Mouse (Mus musculus): ENCODE measurements at regions not wholly inside any gene's neighbourhood (a gene's known extent, or its start where the extent isn't known, plus 50 kb on each side); places are given as distances from the start of the nearest gene placed in this dataset.
A peak's percentile ranks its signal among the peaks of the same experiment; 100 is the strongest.

DNA sequence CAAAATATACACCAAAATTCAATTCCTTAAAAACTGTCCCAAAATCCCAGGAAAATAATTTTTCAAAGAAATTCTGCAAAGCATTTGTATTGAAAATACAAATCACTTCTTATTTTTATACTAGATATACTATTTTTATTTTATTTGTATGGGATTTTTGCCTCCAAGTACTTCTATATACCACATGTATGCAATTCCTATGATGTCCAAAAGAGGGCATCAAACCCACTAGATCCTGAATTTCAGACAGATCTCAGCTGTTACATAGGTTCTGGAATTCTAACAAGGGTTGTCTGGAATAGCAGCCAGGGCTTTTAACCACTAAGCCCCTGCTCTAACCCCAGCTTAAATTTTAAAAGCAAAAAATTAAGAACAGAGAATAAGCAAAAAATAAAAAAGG is 185.2 kb upstream of the Dgkb start:
- DNase-seq (ENCODE audit: low read depth, low spot score) = peak; percentile 31

DNA sequence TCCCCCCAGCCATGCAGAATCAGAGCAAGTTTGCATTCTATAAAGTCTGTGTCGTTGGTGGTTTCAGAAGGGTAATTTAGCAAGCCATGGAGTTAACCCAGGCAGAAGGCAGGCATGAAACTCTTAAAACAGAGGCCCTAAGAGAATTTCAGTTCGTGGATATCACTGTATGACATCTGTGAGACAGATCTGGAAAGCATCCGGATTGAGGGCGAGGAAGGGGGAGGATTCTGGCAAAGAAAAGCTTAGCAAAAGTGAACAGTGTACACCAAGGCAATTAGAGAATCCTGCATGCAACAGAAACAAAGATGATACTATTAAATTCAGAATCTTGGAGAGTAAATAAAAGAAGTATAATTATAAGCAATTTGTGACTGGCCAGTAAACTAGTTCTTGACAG is 184.2 kb upstream of the Dgkb start:
- DNase-seq (ENCODE audit: low read depth, low spot score) = peak; percentile 44

DNA sequence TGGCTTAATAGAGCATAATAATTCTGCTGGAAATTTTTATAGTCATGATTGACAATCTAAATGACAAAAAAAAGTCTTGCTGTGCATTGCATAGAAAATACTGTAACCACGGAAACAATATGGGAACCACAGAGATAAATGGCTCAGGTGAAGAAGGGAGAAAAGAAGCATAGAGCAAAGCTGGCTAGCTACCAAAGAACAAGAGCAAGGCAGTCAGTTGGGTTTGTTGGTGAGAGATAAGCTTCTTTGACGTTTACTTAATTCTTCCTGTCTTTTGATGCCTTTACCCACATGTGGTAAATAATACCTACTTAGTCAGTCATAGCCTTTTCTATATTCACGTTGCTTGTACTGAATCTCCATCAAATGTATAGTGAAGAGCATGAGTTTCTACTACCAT is 171.3 kb upstream of the Dgkb start:
- no peak for DNase-seq (ENCODE audit: low read depth, low spot score)

DNA sequence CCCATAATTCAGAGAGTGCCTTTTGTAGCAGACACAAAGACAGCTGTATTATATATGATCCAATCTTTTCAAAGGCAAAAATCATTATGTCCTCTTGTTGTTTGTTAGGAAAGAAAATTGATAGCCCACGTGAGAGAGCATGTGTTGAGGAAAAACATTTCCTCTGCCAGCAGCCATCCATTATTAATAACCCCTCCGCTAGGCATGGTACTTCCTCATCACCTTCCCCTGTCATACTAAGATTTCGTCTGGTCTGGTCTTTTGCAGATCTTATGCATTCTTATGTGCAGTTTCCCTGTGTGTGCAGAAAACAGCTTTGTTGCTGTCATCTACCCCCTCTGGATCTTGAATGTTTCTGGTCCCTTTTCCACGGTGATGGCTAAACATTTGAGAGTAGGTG is 164.2 kb upstream of the Dgkb start:
- DNase-seq (ENCODE audit: low read depth, low spot score) = no peak

DNA sequence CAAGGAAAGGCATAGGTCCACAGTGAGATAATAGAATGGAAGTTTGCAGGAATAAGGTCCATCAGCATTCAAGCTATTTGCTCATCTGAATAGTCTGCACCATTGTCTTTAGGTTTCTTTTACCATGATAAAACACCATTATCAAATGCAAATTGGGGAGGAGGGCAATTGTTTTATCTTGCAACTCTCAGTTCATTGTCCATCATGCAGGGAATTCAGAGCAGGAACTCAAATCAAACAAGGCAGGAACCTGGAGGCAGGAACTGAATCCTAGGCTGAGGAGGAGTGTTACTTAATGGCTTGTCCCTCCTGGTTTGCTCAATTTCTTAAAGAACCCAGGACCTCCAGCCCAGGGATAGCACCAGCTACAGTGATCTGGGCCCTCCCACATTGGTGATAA is 163.3 kb upstream of the Dgkb start:
- no peak for DNase-seq (ENCODE audit: low read depth, low spot score)

DNA sequence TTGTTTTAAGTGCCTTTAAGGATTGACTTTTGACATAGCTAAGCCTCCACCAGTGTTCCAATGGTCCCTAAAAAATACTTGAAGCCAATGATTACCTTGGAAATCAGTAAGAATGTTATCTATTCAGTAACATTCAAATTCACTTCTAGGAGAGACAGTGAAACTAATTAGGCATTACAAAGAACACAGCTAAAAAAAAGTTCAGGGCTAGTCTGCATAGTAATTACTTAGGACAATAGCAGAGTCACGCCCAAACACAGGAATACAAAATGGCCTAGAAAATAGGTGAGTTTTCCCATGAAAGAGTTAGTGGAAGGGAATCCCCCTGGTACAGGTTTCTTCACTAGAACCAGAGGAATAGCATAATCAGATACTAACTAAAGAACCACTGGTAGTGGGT is 157.5 kb upstream of the Dgkb start:
- DNase-seq (ENCODE audit: low read depth, low spot score) = no peak

DNA sequence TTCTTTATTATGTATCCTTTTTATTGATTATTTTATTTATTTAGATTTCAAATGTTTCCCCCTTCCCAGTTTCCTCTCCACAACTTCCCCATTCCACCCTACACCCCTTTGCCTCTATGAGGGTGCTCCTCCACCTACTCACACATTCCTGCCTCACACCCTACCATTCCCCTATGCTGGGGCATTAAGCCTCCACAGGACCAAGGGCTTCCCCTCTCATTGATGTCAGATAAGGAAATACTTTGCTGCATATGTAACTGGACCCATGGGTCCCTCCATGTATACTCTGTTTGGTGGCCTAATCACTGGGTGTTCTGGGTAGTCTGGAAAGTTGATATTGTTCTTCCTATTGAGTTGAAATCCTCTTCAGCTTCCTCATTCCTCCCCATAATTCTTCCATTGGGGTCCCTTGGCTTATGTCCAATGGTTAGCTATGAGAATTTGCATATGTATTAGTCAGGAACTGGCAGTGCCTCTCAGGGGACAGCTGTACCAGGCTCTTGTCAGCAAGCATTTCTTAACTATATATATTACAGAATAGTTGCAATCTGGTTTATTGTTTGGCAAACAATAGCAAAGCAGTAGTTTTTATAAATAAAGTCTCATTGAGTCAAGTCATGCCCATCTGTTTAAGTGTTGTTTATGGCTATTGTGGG is 134.9 kb upstream of the Dgkb start:
- DNase-seq (ENCODE audit: low read depth, low spot score) = no peak

DNA sequence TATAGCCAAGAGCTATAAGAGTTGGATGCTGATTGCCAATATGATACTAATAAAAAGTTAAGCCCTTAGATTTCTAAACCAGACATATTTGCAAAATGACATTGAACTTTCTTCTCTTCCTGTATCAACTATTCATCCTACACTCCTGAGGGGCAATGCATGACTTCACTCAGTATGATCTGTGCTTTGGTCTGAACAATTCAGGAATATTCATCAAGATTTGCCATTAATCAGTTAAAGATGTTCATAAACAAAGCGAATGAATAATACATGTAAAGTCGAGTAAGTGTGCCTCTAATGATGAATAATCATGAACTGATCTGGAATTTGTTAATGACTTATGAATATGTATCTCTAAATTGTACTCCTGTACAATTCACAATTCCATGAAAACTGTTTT is 124.9 kb upstream of the Dgkb start:
- DNase-seq (ENCODE audit: low read depth, low spot score) = no peak

Measured in brain, adult 2 months (tissue).